Mouse (Mus musculus) midbrain, embryonic 10.5 days (tissue): ENCODE measurements at regions not wholly inside any gene's neighbourhood (a gene's known extent, or its start where the extent isn't known, plus 50 kb on each side); places are given as distances from the start of the nearest gene placed in this dataset.

Experiments
- DNase-seq: peaks from one replicate; pipeline ENCODE4 v3.0.0-alpha.2; 2017; ENCODE audit warnings: low spot score
- H3K27ac ChIP-seq: fragments of 300-500 bp; sonication (generic); replicated peaks from 2 replicates; pipeline ENCODE4 v1.5.1; 2016; ENCODE audit warnings: mild to moderate bottlenecking
- H3K27me3 ChIP-seq: fragments of 300-500 bp; sonication (generic); 2 replicates; pipeline ENCODE4 v1.6.1; 2016; ENCODE audit warnings: low read depth, mild to moderate bottlenecking; ENCODE audit not compliant: poor library complexity, severe bottlenecking
- H3K36me3 ChIP-seq: fragments of 300-500 bp; sonication (generic); 2 replicates; pipeline ENCODE4 v1.6.1; 2016; ENCODE audit warnings: mild to moderate bottlenecking, moderate library complexity
- H3K4me1 ChIP-seq: fragments of 300-500 bp; sonication (generic); 2 replicates; pipeline ENCODE4 v1.6.1; 2016
- H3K4me3 ChIP-seq: fragments of 300-500 bp; sonication (generic); 2 replicates; pipeline ENCODE4 v1.5.1; 2016; ENCODE audit warnings: mild to moderate bottlenecking, moderate library complexity
- H3K9me3 ChIP-seq: fragments of 300-500 bp; sonication (generic); replicated peaks from 2 replicates; pipeline ENCODE4 v1.6.1; 2016; ENCODE audit warnings: mild to moderate bottlenecking
- WGBS: fragments of 180-500 bp; shearing (Covaris S2); methylation state at CpG from one replicate; pipeline ENCODE4 v1.1.7; 2016; 5-methylcytosine and 5-hydroxymethylcytosine counted together

- H3K4me1 ChIP-seq = 0 out of 2 replicates have a peak, but pooled peaks cover 5% of the 10 kb centered on the region
- H3K4me3 ChIP-seq = no peak overlapping the region
- H3K36me3 ChIP-seq = no peaks in the 10 kb centered on the region
- DNase-seq = peak; percentile 47
- H3K27me3 ChIP-seq = no peaks in the 10 kb centered on the region
- no peaks in the 10 kb centered on the region; the same call in 1 of the 2 replicates for H3K9me3 ChIP-seq
- 64% methylated on average over 6 of the region's 6 CpGs for WGBS
- H3K27ac ChIP-seq = no peak overlapping the region
Observed at GRCm38 (mm10) chr2:33957754-33958153, 70.0 kb upstream of the Mvb12b start.

GRCm38 (mm10) chr2:33944301-33944700 lies 56.6 kb upstream of the Mvb12b start:
- H3K27ac ChIP-seq = no peak overlapping the region
- peaks cover 11% of the 10 kb centered on the region; the same call in 1 of the 2 replicates for H3K4me1 ChIP-seq
- H3K27me3 ChIP-seq = no peaks in the 10 kb centered on the region; the same call in 1 of the 2 replicates
- WGBS = 83% methylated on average over 3 of the region's 3 CpGs
- no peak for DNase-seq
- H3K4me3 ChIP-seq = no peak overlapping the region
- H3K36me3 ChIP-seq = no peaks in the 10 kb centered on the region
- H3K9me3 ChIP-seq = no peaks in the 10 kb centered on the region

- Histone ChIP-seq H3K27ac (0 out of 2 replicates have a peak overlapping the region, but pooled peaks have one; percentile 23), H3K4me1 (peaks cover 11% of the 10 kb centered on the region; the same call in 1 of the 2 replicates), H3K27me3 (no peaks in the 10 kb centered on the region; the same call in 1 of the 2 replicates), H3K9me3 (no peaks in the 10 kb centered on the region), H3K4me3 (no peak overlapping the region), H3K36me3 (no peaks in the 10 kb centered on the region)
- 66% methylated on average over 2 of the region's 2 CpGs for WGBS
- DNase-seq = no peak
Observed at GRCm38 (mm10) chr2:33942085-33942484, 54.3 kb upstream of the Mvb12b start.

- WGBS = 91% methylated on average over 11 of the region's 11 CpGs
- Histone ChIP-seq H3K9me3 (no peaks in the 10 kb centered on the region), H3K4me3 (no peak overlapping the region), H3K36me3 (no peaks in the 10 kb centered on the region), H3K4me1 (peaks cover 6% of the 10 kb centered on the region; the same call in 1 of the 2 replicates), H3K27me3 (no peaks in the 10 kb centered on the region; the same call in 1 of the 2 replicates), H3K27ac (no peak overlapping the region; the same call in 1 of the 2 replicates)
- DNase-seq = no peak
Observed at GRCm38 (mm10) chr2:33941316-33941715, 53.6 kb upstream of the Mvb12b start.

GRCm38 (mm10) chr2:33939836-33940235 lies 52.1 kb upstream of the Mvb12b start:
- DNase-seq = no peak
- no peaks in the 10 kb centered on the region for H3K36me3 ChIP-seq
- H3K4me3 ChIP-seq = no peak overlapping the region
- H3K27me3 ChIP-seq = no peaks in the 10 kb centered on the region; the same call in 1 of the 2 replicates
- peaks cover 6% of the 10 kb centered on the region; the same call in 1 of the 2 replicates for H3K4me1 ChIP-seq
- H3K9me3 ChIP-seq = no peaks in the 10 kb centered on the region
- WGBS = 89% methylated on average over 4 of the region's 4 CpGs
- H3K27ac ChIP-seq = no peak overlapping the region
